Mouse (Mus musculus) limb, embryonic 12.5 days (tissue): ENCODE measurements around the gene Gm8720. TPM values are rescaled to one million over a fixed set of nuclear protein-coding genes. Genes with fewer than 3 reads are reported as not detected.
"Not testable (repeated sequence)": the region's sequence is repeated elsewhere in the genome, so short reads cannot be mapped to it uniquely, and the experiment has no call there.

Source experiments
- ATAC-seq: fragments of 200-750 bp; cut with Nextera tagmentation; 2 replicates; pipeline ENCODE4 v1.8.0; 2017; ENCODE audit warnings: low read depth, moderate TSS enrichment; ENCODE audit not compliant: insufficient number of reproducible peaks, insufficient read depth, low FRiP score, low TSS enrichment
- H3K27ac ChIP-seq: fragments of 300-500 bp; sonication (generic); 2 replicates; pipeline ENCODE4 v1.5.1; 2016; ENCODE audit warnings: mild to moderate bottlenecking, moderate library complexity
- H3K27me3 ChIP-seq: fragments of 300-500 bp; sonication (generic); 2 replicates; pipeline ENCODE4 v1.6.1; 2016; ENCODE audit warnings: mild to moderate bottlenecking, moderate library complexity
- H3K36me3 ChIP-seq: fragments of 300-500 bp; sonication (generic); 2 replicates; pipeline ENCODE4 v1.6.1; 2016; ENCODE audit warnings: mild to moderate bottlenecking, moderate library complexity
- H3K4me1 ChIP-seq: fragments of 300-500 bp; sonication (generic); replicated peaks from 2 replicates; pipeline ENCODE4 v1.6.1; 2016
- H3K4me2 ChIP-seq: fragments of 300-500 bp; sonication (generic); 2 replicates; pipeline ENCODE4 v1.6.1; 2016; ENCODE audit warnings: mild to moderate bottlenecking, moderate library complexity
- H3K4me3 ChIP-seq: fragments of 300-500 bp; sonication (generic); replicated peaks from 2 replicates; pipeline ENCODE4 v1.5.1; 2016; ENCODE audit warnings: mild to moderate bottlenecking
- H3K9ac ChIP-seq: fragments of 300-500 bp; sonication (generic); replicated peaks from 2 replicates; pipeline ENCODE4 v1.6.1; 2016; ENCODE audit warnings: mild to moderate bottlenecking, moderate library complexity
- H3K9me3 ChIP-seq: fragments of 300-500 bp; sonication (generic); 2 replicates; pipeline ENCODE4 v1.6.1; 2016; ENCODE audit warnings: mild to moderate bottlenecking, moderate library complexity
- WGBS: fragments of 180-500 bp; shearing (Covaris S2); methylation state at CpG from one replicate; pipeline ENCODE4 v1.1.7; 2016; 5-methylcytosine and 5-hydroxymethylcytosine counted together
- polyA plus RNA-seq: library from polyadenylated mRNA; unstranded; fragments of >200 nt; fragmentation: Nextera tagmentation; extraction: Ambion mirVana; gene quantifications from 2 replicates; pipeline ENCODE4 v1.2.1, GENCODE M21; 2016

The Gm8720 gene
- not detected in 2 replicates for polyA plus RNA-seq

- H3K4me3 ChIP-seq, H3K9me3 ChIP-seq, H3K36me3 ChIP-seq, H3K4me1 ChIP-seq, H3K27ac ChIP-seq, H3K9ac ChIP-seq, H3K27me3 ChIP-seq, ATAC-seq, H3K4me2 ChIP-seq: not testable (repeated sequence)
- no CpG with 5 or more reads among the region's 1 CpGs for WGBS
These were observed at the start of gene Gm8720 for GRCm38 (mm10) chr7:23067356-23067755. Gene Gm8720 (minus strand): TSS chr7:23067456.

- H3K4me3 ChIP-seq, H3K4me2 ChIP-seq, H3K9ac ChIP-seq, H3K27me3 ChIP-seq, H3K4me1 ChIP-seq, H3K9me3 ChIP-seq, ATAC-seq, H3K27ac ChIP-seq, H3K36me3 ChIP-seq: not testable (repeated sequence)
- no CpG with 5 or more reads among the region's 1 CpGs for WGBS
These were observed 12.0 kb downstream of the Gm8720 start, which contains the start of gene Vmn1r163 for GRCm38 (mm10) chr7:23055240-23055639. Gene Vmn1r163 (plus strand): TSS chr7:23055540.

- not testable (repeated sequence) for ATAC-seq, H3K9ac ChIP-seq, H3K4me2 ChIP-seq, H3K9me3 ChIP-seq, H3K4me3 ChIP-seq, H3K36me3 ChIP-seq, H3K27me3 ChIP-seq, H3K4me1 ChIP-seq, H3K27ac ChIP-seq
- no CpG with 5 or more reads among the region's 3 CpGs for WGBS
These were observed 47.4 kb downstream of the Gm8720 start, which contains the start of gene Gm4216 for GRCm38 (mm10) chr7:23019823-23020222. Gene Gm4216 (minus strand): TSS chr7:23019923.

Other genes starting within 250 kb of the Gm8720 start
- gene Vmn1r159, start 223.9 kb downstream of the Gm8720 start, polyA plus RNA-seq, result not detected in 2 replicates
- gene Vmn1r160, start 196.2 kb downstream of the Gm8720 start, polyA plus RNA-seq, result not detected in 2 replicates
- gene Gm4214, start 82.8 kb downstream of the Gm8720 start, polyA plus RNA-seq, result not detected in 2 replicates
- not detected in 2 replicates for gene Gm4216, start 47.5 kb downstream of the Gm8720 start, polyA plus RNA-seq
- gene Vmn1r163, start 11.9 kb downstream of the Gm8720 start, polyA plus RNA-seq, result not detected in 2 replicates
- not detected in 2 replicates for gene Gm10662, start 77.0 kb upstream of the Gm8720 start, polyA plus RNA-seq
- not detected in 2 replicates for gene Vmn1r165, start 149.9 kb upstream of the Gm8720 start, polyA plus RNA-seq
- gene Vmn1r166, start 184.2 kb upstream of the Gm8720 start, polyA plus RNA-seq, result not detected in 2 replicates
- gene Gm6902, start 211.4 kb upstream of the Gm8720 start, polyA plus RNA-seq, result not detected in 2 replicates
- not detected in 2 replicates for gene Nlrp4e, start 233.7 kb upstream of the Gm8720 start, polyA plus RNA-seq